Mouse (Mus musculus): ENCODE data around the gene Trim11. TPM values are rescaled to one million over a fixed set of nuclear protein-coding genes. Genes with fewer than 3 reads are reported as not detected.

Gene Trim11
- total RNA-seq, 1 experiment, result 29.6 TPM

DNA sequence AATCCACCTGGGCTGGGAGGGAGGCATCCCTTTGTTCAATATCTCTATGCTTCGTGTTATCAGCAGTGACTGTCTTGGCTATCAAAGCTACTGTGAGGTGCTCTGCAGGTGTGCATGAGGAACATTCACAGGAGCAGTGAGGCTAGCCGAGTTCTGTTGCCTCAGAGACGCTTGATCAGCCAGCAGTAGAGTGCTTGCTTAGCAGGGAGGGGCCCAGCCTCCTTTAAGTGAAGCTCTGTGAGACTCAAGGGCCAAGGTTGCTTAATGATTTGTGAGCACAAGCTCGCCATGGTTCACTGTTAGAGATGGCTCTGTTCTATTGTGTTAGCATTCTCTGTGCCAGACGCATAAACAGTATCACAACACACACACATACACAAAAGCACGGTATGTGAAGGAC lies 8.2 kb upstream of the Trim11 start:
- no peaks in the 10 kb centered on the region for H3K36me3 ChIP-seq (ENCODE audit: control insufficient read depth, insufficient read depth, low read length, poor library complexity, severe bottlenecking)
- no peak overlapping the region for H3K4me3 ChIP-seq (ENCODE audit: insufficient read depth in 1 of 2, low read depth in 1 of 2, low read length in 2 of 2, poor library complexity in 1 of 2, severe bottlenecking in 1 of 2)
- no peak for DNase-seq (ENCODE audit: low read depth, low spot score)
- in situ Hi-C loops (cut with MboI; ENCODE audit: low sequenced_read_pairs in 2 of 2, unreplicated experiment in 2 of 2), result no loop called here
- no peak overlapping the region for H3K9ac ChIP-seq (ENCODE audit: insufficient read depth, low read depth, low read length, poor library complexity, severe bottlenecking)
- TF ChIP-seq ZNF384 (IDR thresholded peaks at IDR 0.05; ENCODE audit: low read depth, low read length), result no peak
- TF ChIP-seq ZC3H11A (IDR thresholded peaks at IDR 0.05; ENCODE audit: borderline replicate concordance, low read depth, low read length), result no peak
- no peak for TF ChIP-seq CHD2 (IDR thresholded peaks at IDR 0.05; ENCODE audit: low read depth, low read length)
- TF ChIP-seq MAFK (IDR thresholded peaks at IDR 0.05; ENCODE audit: insufficient read depth, low read depth, low read length), result no peak
- no peak for TF ChIP-seq HCFC1 (IDR thresholded peaks at IDR 0.05; ENCODE audit: borderline replicate concordance, insufficient read depth, low read length)
- H3K27ac ChIP-seq (ENCODE audit: insufficient read depth, low read depth, low read length, poor library complexity, severe bottlenecking), result no peak overlapping the region
- peaks cover 2 to 24% of the 10 kb centered on the region in 2 experiments; a peak in 2 of 4 replicates for H3K4me1 ChIP-seq (ENCODE audit: control insufficient read depth in 2 of 2, insufficient read depth in 2 of 2, low read length in 2 of 2, poor library complexity in 1 of 2)
- no peaks in the 10 kb centered on the region for H3K9me3 ChIP-seq (ENCODE audit: control insufficient read depth, insufficient read depth, low read depth, low read length)

GRCm38 (mm10) chr11:58970831-58971530 lies 6.9 kb upstream of the Trim11 start:
- no peaks in the 10 kb centered on the region for H3K9me3 ChIP-seq (ENCODE audit: control insufficient read depth, insufficient read depth, low read depth, low read length)
- H3K36me3 ChIP-seq (ENCODE audit: control insufficient read depth, insufficient read depth, low read length, poor library complexity, severe bottlenecking), result no peaks in the 10 kb centered on the region
- no peak overlapping the region for H3K27ac ChIP-seq (ENCODE audit: insufficient read depth, low read depth, low read length, poor library complexity, severe bottlenecking)
- in situ Hi-C loops (cut with MboI; ENCODE audit: low sequenced_read_pairs in 2 of 2, unreplicated experiment in 2 of 2), result no loop called here
- TF ChIP-seq MAFK (IDR thresholded peaks at IDR 0.05; ENCODE audit: insufficient read depth, low read depth, low read length) (no peak), ZNF384 (IDR thresholded peaks at IDR 0.05; ENCODE audit: low read depth, low read length) (no peak), ZC3H11A (IDR thresholded peaks at IDR 0.05; ENCODE audit: borderline replicate concordance, low read depth, low read length) (no peak), HCFC1 (IDR thresholded peaks at IDR 0.05; ENCODE audit: borderline replicate concordance, insufficient read depth, low read length) (no peak), CHD2 (IDR thresholded peaks at IDR 0.05; ENCODE audit: low read depth, low read length) (no peak)
- no peak overlapping the region for H3K9ac ChIP-seq (ENCODE audit: insufficient read depth, low read depth, low read length, poor library complexity, severe bottlenecking)
- H3K4me3 ChIP-seq (ENCODE audit: insufficient read depth in 1 of 2, low read depth in 1 of 2, low read length in 2 of 2, poor library complexity in 1 of 2, severe bottlenecking in 1 of 2), result no peak overlapping the region
- peaks cover 2 to 17% of the 10 kb centered on the region in 2 experiments; a peak in 2 of 4 replicates for H3K4me1 ChIP-seq (ENCODE audit: control insufficient read depth in 2 of 2, insufficient read depth in 2 of 2, low read length in 2 of 2, poor library complexity in 1 of 2)
- DNase-seq (ENCODE audit: low read depth, low spot score), result no peak

DNA sequence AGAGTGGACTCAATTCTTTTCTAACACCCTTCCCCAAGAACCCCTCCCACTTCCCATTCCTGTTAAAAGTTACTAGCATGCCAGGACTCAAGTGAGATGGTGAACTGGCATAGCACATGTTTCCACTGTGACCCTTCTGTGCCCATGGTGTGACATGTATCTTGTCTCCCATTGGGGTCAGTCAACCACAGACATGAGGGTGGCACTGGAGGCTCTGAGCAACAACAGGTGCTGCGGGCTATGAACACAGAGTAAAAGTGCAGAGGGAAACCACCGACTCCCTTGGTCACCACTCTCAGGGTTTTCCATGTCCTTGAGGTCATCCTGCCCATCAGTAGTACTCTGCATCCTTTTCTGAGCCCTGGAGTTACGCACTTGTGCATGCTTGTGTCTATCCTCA lies 6.1 kb upstream of the Trim11 start:
- no peak for DNase-seq (ENCODE audit: low read depth, low spot score)
- no peak overlapping the region for H3K4me3 ChIP-seq (ENCODE audit: insufficient read depth in 1 of 2, low read depth in 1 of 2, low read length in 2 of 2, poor library complexity in 1 of 2, severe bottlenecking in 1 of 2)
- no peaks in the 10 kb centered on the region for H3K36me3 ChIP-seq (ENCODE audit: control insufficient read depth, insufficient read depth, low read length, poor library complexity, severe bottlenecking)
- H3K9ac ChIP-seq (ENCODE audit: insufficient read depth, low read depth, low read length, poor library complexity, severe bottlenecking), result no peak overlapping the region
- H3K4me1 ChIP-seq (ENCODE audit: control insufficient read depth in 2 of 2, insufficient read depth in 2 of 2, low read length in 2 of 2, poor library complexity in 1 of 2), result peaks cover 2 to 17% of the 10 kb centered on the region in 2 experiments; a peak in 2 of 4 replicates
- H3K27ac ChIP-seq (ENCODE audit: insufficient read depth, low read depth, low read length, poor library complexity, severe bottlenecking), result no peak overlapping the region
- H3K9me3 ChIP-seq (ENCODE audit: control insufficient read depth, insufficient read depth, low read depth, low read length), result no peaks in the 10 kb centered on the region
- no peak for TF ChIP-seq ZC3H11A (IDR thresholded peaks at IDR 0.05; ENCODE audit: borderline replicate concordance, low read depth, low read length)
- no peak for TF ChIP-seq CHD2 (IDR thresholded peaks at IDR 0.05; ENCODE audit: low read depth, low read length)
- TF ChIP-seq HCFC1 (IDR thresholded peaks at IDR 0.05; ENCODE audit: borderline replicate concordance, insufficient read depth, low read length), result no peak
- no peak for TF ChIP-seq ZNF384 (IDR thresholded peaks at IDR 0.05; ENCODE audit: low read depth, low read length)
- no peak for TF ChIP-seq MAFK (IDR thresholded peaks at IDR 0.05; ENCODE audit: insufficient read depth, low read depth, low read length)
- in situ Hi-C loops (cut with MboI; ENCODE audit: low sequenced_read_pairs in 2 of 2, unreplicated experiment in 2 of 2), result no loop called here

- TF ChIP-seq CHD2 (IDR thresholded peaks at IDR 0.05; ENCODE audit: low read depth, low read length), result no peak
- TF ChIP-seq ZNF384 (IDR thresholded peaks at IDR 0.05; ENCODE audit: low read depth, low read length), result no peak
- TF ChIP-seq MAFK (IDR thresholded peaks at IDR 0.05; ENCODE audit: insufficient read depth, low read depth, low read length), result no peak
- TF ChIP-seq HCFC1 (IDR thresholded peaks at IDR 0.05; ENCODE audit: borderline replicate concordance, insufficient read depth, low read length), result no peak
- Histone ChIP-seq H3K9me3 (ENCODE audit: control insufficient read depth, insufficient read depth, low read depth, low read length) (no peaks in the 10 kb centered on the region), H3K36me3 (ENCODE audit: control insufficient read depth, insufficient read depth, low read length, poor library complexity, severe bottlenecking) (no peaks in the 10 kb centered on the region), H3K4me3 (ENCODE audit: insufficient read depth in 1 of 2, low read depth in 1 of 2, low read length in 2 of 2, poor library complexity in 1 of 2, severe bottlenecking in 1 of 2) (no peak overlapping the region), H3K9ac (ENCODE audit: insufficient read depth, low read depth, low read length, poor library complexity, severe bottlenecking) (no peak overlapping the region), H3K27ac (ENCODE audit: insufficient read depth, low read depth, low read length, poor library complexity, severe bottlenecking) (no peak overlapping the region; the same call in 1 of the 2 replicates), H3K4me1 (ENCODE audit: control insufficient read depth in 2 of 2, insufficient read depth in 2 of 2, low read length in 2 of 2, poor library complexity in 1 of 2) (peaks cover 5 to 13% of the 10 kb centered on the region in 2 experiments; a peak in 3 of 4 replicates)
- no peak for DNase-seq (ENCODE audit: low read depth, low spot score)
- in situ Hi-C loops (cut with MboI; ENCODE audit: low sequenced_read_pairs in 2 of 2, unreplicated experiment in 2 of 2), result no loop called here
Measured at GRCm38 (mm10) chr11:58974414-58974813, 3.5 kb upstream of the Trim11 start.

Data from ES-E14 (cell line).